Mouse (Mus musculus) myocyte (in vitro differentiated cells): ENCODE measurements at regions not wholly inside any gene's neighbourhood (a gene's known extent, or its start where the extent isn't known, plus 50 kb on each side); places are given as distances from the start of the nearest gene placed in this dataset.

Experiments
- MYOG ChIP-seq, 3 experiments: IDR thresholded peaks; one replicate each; pipeline ENCODE4 v1.6.1; 2011; ENCODE audit warnings: control low read depth in 2 of 3, low read depth in 2 of 3, mild to moderate bottlenecking in 2 of 3; ENCODE audit not compliant: insufficient read length in 2 of 3, control insufficient read depth in 1 of 3, insufficient read depth in 1 of 3
- POLR2A ChIP-seq: IDR thresholded peaks from one replicate; pipeline ENCODE4 v1.6.1; 2011; ENCODE audit warnings: low read depth, mild to moderate bottlenecking, control low read depth, moderate library complexity; ENCODE audit not compliant: insufficient read length

DNA sequence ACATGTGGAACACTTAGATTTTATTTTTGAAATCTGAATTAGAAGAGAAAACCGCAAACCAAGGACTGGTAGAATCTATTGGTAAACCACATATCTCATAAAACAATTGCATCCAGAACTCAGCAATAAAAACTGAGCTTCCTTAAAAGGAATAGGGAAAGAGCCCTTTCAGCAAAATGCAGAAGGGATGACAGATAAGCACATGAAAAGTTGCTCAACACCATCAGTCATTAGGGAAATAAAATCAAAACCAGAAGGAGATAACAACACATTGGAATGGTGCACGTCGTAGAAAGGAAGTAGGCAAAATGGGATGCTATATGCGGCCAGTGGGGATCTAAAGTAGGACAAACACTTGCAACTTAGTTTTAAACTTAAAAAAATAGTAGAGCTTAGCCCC is 110.0 kb upstream of the Cblb start:
- no peak for TF ChIP-seq POLR2A
- TF ChIP-seq MYOG (IDR thresholded peaks at IDR 0.05; ENCODE audit: control insufficient read depth in 1 of 3, insufficient read depth in 1 of 3, insufficient read length in 2 of 3, low read depth in 2 of 3), result no peak
